Mouse (Mus musculus): ENCODE data around the gene Lingo3.

Lingo3 gene

GRCm38 (mm10) chr10:80799070-80799566 is 44.7 kb downstream of the Lingo3 start:
- no peak for DNase-seq (ENCODE audit: low spot score in 2 of 2)

GRCm38 (mm10) chr10:80798150-80799006 is 45.5 kb downstream of the Lingo3 start, which contains the start of the genes Sf3a2 and Plekhj1:
Gene Sf3a2, plus strand, starts transcription at chr10:80798198.
Gene Plekhj1, minus strand, starts transcription at chr10:80798626.
- peak; percentile 93 to 97 for DNase-seq (ENCODE audit: low spot score in 2 of 2)

GRCm38 (mm10) chr10:80797186-80798149 is 46.4 kb downstream of the Lingo3 start:
- peak in 1 of 2 experiments; percentile 26 for DNase-seq (ENCODE audit: low spot score in 2 of 2)

- DNase-seq (ENCODE audit: low spot score in 2 of 2): no peak
These were observed 47.5 kb downstream of the Lingo3 start for GRCm38 (mm10) chr10:80796307-80796848.

GRCm38 (mm10) chr10:80794750-80795149 is 49.1 kb downstream of the Lingo3 start:
- DNase-seq (ENCODE audit: low spot score in 2 of 2): no peak

- no peak for DNase-seq (ENCODE audit: low spot score in 2 of 2)
These were observed 50.0 kb downstream of the Lingo3 start for GRCm38 (mm10) chr10:80793803-80794202.

GRCm38 (mm10) chr10:80793033-80793784 is 50.6 kb downstream of the Lingo3 start:
- DNase-seq (ENCODE audit: low spot score in 2 of 2): no peak

DNA sequence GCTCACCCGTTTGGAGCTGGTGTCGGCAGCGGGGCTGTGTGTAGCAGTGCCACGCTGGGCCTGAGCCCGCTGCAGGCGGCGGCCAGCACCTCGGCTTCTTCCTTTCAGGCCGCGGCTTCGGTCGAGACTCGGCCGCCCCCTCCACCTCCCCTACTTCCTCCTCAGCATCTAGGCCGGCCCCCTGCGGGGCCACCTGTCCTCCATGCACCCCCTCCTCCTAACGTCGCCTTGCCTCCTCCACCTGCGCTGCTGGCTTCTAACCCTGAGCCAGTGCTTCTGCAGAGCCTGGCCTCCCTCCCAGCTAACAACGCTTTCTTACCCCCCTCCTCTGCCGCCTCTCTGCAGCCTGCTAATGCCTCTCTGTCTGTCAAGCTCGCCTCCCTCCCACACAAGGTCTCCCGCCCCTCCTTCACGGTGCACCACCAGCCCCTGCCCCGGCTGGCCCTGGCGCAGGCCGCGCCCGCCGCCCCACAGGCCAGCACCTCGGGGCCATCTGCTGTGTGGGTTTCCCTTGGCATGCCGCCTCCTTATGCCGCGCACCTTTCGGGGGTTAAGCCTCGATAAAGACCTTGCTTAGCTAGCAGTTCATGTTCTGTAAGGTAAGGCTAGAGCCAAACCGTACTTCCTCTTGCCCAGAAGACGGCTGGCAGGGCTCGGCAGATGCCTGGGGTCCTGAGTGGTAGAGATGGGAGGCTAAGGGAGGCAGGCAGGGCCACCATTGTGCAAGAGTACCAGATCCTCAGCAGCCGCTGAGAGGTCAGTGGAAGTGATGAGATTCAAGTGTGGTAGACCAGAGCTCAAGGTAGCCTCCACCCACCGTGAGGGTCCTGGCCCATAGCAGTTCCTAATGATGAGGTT is 51.4 kb downstream of the Lingo3 start:
- DNase-seq (ENCODE audit: low spot score in 2 of 2): peak; percentile 66 to 76

DNA sequence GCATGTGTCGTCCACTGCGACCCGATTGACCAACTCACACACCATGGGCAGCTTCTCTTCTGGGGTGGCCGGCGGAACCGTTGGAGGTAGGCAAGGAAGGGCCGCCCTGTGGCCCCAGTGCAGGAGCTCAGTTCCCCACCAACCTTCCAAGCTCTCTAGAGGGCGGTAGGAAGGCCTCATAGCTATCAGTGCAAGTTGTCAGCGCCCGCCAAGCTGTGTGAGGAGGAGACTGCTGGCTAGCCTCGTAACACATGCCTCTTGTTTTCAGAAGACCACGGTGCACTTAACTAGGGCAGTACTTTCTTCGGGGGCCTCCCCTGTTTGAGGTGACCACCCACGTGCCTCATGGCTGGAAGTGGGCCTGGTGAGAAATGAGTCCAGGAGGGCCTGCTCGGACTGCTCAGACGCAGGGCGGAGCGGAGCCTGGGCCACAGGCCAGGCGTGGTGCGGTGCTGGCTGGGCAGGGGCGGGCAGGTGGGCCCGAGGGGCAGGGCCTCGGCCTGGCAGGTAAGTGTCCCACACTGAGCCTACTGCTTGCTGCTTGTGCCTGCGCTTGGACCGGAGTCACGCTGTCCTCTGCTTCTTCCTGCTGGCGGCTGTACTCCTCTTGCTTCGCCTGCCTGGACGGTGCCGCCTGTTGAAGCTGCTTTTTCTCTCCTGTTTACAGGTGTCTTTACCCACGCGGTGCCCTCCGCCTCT is 52.2 kb downstream of the Lingo3 start:
- DNase-seq (ENCODE audit: low spot score in 2 of 2): no peak

GRCm38 (mm10) chr10:80790761-80791404 is 53.0 kb downstream of the Lingo3 start:
- no peak for DNase-seq (ENCODE audit: low spot score in 2 of 2)

DNA sequence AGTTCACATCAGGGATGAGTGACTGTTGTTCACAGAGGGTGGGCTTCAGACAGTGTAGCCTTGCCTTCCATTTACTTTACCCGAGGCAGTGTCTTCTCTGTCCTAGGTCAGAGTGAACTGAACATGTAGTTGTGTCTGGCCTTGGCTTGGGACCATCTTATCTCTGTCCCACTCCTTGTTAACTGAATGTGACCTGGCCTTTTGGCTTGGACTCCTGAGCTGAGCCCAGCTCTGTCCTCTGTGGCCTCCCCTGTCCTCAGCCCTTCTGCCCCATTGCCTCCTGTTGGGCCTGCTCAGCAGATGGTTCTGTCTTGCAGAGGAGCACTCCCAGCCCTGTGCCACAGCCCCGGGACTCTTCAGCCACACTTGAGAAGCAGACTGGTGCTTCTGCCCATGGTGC is 56.3 kb downstream of the Lingo3 start:
- no peak for DNase-seq (ENCODE audit: low spot score in 2 of 2)

- DNase-seq (ENCODE audit: low spot score in 2 of 2): no peak
These were observed 57.9 kb downstream of the Lingo3 start for GRCm38 (mm10) chr10:80785963-80786362.

DNA sequence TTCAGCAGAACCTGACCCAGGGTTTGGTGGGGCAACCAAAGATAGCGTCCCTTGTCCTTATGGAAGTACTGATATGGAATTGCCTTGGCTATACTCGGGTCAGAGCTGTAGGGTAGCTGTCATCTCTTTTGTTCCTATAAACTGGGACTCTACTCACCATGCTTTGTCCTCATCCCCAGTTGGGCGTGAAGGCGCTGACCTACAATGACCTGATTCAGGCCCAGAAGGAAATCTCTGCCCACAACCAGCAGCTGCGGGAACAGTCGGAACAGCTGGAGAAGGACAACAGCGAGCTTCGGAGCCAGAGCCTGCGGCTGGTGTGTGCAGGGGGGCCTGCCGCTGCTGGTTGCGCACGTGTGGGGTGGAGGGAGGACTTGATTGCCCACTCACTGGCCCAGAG is 59.0 kb downstream of the Lingo3 start:
- DNase-seq (ENCODE audit: low spot score in 2 of 2): no peak

DNA sequence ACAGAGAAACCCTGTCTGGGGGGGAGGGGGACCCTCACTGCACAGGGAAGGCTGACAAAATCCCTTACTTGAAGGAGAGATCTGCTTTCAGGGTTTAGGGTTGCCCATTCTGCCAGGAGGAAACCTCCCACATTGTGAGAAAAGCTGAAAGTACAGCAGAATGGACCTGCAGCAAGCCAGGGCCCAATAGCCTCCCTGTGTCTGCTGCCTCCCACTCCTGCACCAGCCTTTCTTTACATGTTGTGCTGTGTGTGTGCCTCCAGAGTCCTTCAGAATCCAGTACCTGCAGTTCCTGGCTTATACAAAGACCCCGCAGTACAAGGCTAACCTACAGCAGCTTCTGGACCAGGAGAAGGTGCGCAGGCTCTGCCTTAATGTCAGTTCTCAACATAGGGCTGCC is 59.5 kb downstream of the Lingo3 start:
- DNase-seq (ENCODE audit: low spot score in 2 of 2): no peak
